Mouse (Mus musculus) brain, embryonic 14.5 days (tissue): ENCODE data around the gene Gabrq. TPM values are rescaled to one million over a fixed set of nuclear protein-coding genes. Genes with fewer than 3 reads are reported as not detected.

ENCODE experiments used
- DNase-seq: peaks from one replicate; pipeline ENCODE4 v3.0.0-alpha.2; 2011; ENCODE audit warnings: low read depth
- CTCF ChIP-seq: fragments of 200-500 bp; IDR thresholded peaks from 2 replicates; pipeline ENCODE4 v1.5.1; 2012; ENCODE audit warnings: inconsistent platforms, mild to moderate bottlenecking, moderate library complexity, borderline replicate concordance; ENCODE audit not compliant: insufficient read depth, insufficient read length; ENCODE audit errors: extremely low read depth
- POLR2A ChIP-seq: fragments of 200-500 bp; IDR thresholded peaks from 2 replicates; pipeline ENCODE4 v1.6.1; 2012; ENCODE audit warnings: mild to moderate bottlenecking, inconsistent platforms, borderline replicate concordance; ENCODE audit not compliant: poor library complexity, insufficient read depth, insufficient read length, severe bottlenecking; ENCODE audit errors: extremely low read depth
- polyA plus RNA-seq: library from polyadenylated mRNA; depleted of rRNA; stranded (reverse); fragments of >200 nt; gene quantifications from 2 replicates; pipeline ENCODE4 v1.2.3, GENCODE M21; 2012; rRNA removed

Gabrq gene
- polyA plus RNA-seq: 3.7 and 5.1 TPM in 2 replicates

DNA sequence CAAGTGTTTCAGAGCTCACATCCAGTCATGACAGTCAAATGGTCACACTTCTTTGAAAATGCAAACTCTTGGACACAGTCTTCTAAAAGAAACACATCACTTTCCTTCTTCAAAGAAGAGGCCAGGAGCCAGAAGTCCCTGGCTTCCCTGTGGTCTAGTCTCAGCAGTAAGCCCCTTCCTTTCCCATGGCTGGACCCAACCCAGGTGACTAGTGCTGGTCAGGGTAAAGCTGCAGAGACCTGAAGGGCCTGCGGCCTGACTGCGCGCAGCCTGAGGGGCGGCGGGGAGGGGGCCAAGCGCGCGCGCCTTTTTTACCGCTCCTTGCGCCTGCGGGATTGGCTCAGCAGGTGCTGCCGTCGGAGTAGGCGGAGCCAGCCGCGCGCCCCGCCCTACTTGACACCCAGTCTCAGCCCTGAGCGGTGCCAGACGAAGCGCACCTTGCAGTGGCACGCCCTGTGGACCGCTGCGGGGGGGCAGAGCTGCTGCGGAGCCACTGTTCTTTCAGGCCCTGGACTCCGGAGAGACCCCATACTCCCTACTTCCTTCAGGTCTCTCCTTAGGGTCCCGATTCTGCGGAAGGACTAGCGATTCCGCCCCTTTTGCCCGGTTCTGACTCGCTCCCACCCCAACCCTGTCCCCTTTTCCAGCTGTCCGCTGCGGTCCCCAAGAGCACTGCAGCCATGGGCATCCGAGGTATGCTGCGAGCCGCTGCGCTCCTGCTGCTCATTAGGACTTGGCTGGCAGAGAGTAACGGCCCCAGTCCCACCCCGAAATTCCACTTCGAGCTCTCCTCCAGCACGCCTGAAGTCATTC lies at the start of gene Gabrq:
Gabrq (plus strand) TSS at position 403 of the 813 bp plus-strand sequence.
- DNase-seq: peak; percentile 70
- TF ChIP-seq POLR2A: no peak
- no peak for TF ChIP-seq CTCF

DNA sequence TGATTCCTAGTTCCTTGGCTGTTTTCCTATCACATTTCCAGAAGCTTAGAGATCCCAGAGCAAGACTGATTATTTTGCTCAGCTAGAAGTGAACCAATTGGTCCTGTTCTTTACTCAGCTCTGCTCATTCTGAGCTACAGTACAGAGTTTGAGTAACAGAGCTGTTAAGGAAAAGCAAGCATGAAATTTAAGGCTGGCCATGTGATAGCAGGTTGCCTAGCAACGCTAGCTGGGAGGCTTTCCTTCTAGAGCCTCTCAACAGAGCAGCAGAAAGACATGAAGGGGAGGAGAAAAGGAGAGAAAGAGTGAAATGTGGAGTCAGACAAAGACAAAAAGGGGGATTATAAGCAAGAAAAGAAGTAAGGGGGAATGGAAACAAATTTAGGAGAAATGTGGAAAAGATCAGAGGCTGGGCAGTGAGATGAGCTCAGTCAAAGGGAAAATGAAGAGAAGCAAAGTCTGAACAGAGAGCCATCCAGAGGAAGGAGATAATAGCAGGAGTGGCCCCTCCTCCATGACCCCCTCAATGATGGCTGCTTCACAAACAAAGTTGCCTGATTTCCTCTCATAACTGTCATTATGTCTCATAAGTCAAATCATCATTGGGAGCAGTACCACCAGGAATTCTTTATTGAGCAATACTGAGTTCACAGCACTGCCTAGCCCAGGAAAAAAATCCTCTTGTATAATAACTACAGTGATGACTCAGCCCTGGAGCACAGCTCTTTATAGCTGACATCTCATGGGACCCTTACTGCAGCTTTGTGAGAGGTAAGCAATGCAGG lies 36.0 kb upstream of the Gabrq start:
- TF ChIP-seq CTCF: no peak
- peak; percentile 87 for DNase-seq

DNA sequence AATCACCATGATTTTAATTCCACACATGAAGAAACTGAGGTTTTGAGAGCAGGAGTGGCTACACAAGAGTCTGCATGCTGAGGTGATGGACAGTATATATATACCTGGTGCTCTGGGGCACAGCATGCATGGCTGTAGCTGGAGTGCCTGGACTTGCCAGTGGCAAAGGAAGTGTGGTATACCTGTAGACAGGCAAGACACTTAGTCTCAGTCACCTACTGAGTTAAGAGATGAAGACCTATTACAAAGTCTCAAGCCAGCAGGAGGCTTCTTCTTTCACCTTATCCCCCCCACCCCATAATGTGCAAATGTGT lies 35.5 kb upstream of the Gabrq start:
- DNase-seq: no peak
- TF ChIP-seq CTCF (no peak), POLR2A (no peak)

DNA sequence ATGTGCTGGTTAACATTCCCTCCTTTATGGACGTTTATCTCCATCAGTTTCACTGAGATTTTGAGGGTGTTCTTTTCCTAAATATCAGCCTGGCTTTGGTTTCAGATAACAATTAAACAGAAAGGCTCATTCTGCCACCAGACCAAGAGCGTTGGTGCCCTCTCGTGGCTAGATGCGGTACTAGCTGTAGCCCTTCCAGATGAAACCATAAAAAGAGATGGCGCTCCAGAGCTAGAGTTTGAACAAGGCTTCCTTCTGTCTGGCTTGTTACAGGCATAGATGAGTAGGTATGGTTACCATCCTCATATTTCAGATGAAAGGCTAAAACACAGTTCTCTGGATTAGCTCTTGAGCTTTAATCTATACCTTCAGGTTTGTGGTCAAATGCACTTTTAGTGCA lies 5.4 kb upstream of the Gabrq start:
- DNase-seq: peak; percentile 83
- TF ChIP-seq CTCF (peak; percentile 82), POLR2A (no peak)

DNA sequence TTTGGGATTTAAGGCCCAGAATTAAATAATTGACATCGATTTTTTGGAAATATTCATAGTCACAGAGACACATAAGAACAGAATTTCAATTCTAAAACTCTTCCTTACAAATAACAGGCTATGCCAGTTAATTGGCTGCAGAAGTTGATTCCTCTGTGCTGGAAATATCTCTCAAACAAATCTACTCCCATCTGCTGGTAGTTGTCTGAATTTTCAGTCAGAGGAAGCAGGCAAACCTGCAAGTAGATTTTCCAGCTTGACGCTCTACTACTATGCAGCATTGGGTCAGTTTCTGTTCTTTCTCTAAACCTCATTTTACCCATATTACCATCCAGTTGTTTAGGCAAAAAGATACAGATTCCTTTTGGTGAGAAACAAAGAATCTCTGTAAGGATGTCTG lies 1.7 kb upstream of the Gabrq start:
- no peak for DNase-seq
- TF ChIP-seq CTCF: no peak
- no peak for TF ChIP-seq POLR2A

DNA sequence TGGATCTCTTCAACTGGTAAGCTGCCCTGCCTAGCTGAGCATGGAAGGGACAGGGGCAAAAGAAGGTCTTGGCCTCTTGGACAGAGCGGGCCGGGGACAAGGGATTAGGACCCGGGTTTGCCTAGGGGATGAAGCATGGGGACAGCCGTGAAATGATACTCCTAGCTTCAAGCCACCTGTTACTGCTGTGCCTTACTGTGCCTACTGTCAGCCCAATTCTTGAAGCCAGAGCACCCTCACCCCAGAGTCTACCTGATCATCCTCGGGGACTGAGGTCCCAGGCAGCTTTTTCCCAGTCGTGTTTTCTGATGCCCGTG lies 569 bp downstream of the Gabrq start:
- no peak for TF ChIP-seq CTCF
- TF ChIP-seq POLR2A: no peak

More for the DNA sequence above, 569 bp downstream of the Gabrq start:
- DNase-seq: no peak

Other genes starting within 250 kb of the Gabrq start
- gene Gabra3, start 168.3 kb upstream of the Gabrq start, polyA plus RNA-seq: 26.1 and 42.3 TPM in 2 replicates
- gene Cetn2, start 93.2 kb downstream of the Gabrq start, polyA plus RNA-seq: 36.5 and 39.7 TPM in 2 replicates
- 41.6 and 42.6 TPM in 2 replicates for gene Nsdhl, start 93.4 kb downstream of the Gabrq start, polyA plus RNA-seq
- gene Zfp185, start 162.2 kb downstream of the Gabrq start, polyA plus RNA-seq: 1.2 and 1.5 TPM in 2 replicates
- gene Pnma5, start 211.9 kb downstream of the Gabrq start, polyA plus RNA-seq: 0.07 and 0.11 TPM in 2 replicates
- gene Pnma3, start 239.6 kb downstream of the Gabrq start, polyA plus RNA-seq: 14.5 and 15.1 TPM in 2 replicates